Mouse (Mus musculus) NIH3T3 (cell line): ENCODE measurements at regions not wholly inside any gene's neighbourhood (a gene's known extent, or its start where the extent isn't known, plus 50 kb on each side); places are given as distances from the start of the nearest gene placed in this dataset.

ENCODE experiments used
- DNase-seq: peaks from one replicate; pipeline ENCODE4 v3.0.0-alpha.2; 2012; ENCODE audit warnings: low read depth

- no peak for DNase-seq
Observed at GRCm38 (mm10) chr13:40480830-40481229, 119.6 kb upstream of the Ofcc1 start.

- no peak for DNase-seq
Observed at GRCm38 (mm10) chr13:40472683-40473082, 111.4 kb upstream of the Ofcc1 start.

- DNase-seq: no peak
Observed at GRCm38 (mm10) chr13:40469162-40469561, 107.9 kb upstream of the Ofcc1 start.

DNA sequence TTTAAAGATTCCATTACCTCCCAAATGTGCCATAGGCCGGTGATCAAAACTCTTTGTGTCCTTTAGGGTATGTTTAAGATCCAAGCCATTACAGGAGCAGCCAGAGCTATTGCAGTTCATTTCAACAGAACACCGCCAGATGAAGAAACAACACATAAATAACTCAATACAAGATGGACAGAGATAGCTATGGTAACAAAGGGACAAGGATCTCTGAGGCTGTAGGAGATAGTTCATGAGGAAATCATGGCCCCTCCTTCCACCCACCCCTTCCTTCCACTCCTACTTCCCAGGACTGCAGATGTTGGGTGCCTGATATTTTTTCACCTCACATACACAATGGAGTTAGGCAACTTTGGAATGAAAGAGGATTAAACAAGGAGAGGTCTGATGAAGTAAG, 92.1 kb upstream of the Ofcc1 start:
- DNase-seq: no peak

DNA sequence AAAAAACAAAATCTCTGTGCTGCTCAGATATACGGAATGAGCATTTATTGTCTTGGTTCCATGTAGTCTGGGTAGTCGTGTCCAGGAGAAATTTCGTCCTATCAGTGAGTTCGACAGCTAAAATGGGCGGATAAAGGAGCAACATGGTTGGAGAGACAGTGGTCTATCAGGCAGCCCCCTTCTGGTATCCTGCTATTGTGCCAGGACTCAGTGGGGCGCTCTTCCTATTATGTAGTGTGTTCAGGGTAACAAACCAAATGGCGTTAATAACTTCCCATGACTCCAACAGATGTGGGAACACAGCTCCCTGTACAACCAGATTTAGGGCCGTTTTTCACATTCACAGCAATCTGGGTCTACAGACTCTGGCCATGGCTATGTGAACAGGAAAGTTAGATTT, 68.6 kb upstream of the Ofcc1 start:
- DNase-seq: no peak

- no peak for DNase-seq
Observed at GRCm38 (mm10) chr13:40423051-40423450, 61.8 kb upstream of the Ofcc1 start.

GRCm38 (mm10) chr13:40417856-40418255, 56.6 kb upstream of the Ofcc1 start:
- no peak for DNase-seq

- no peak for DNase-seq
Observed at GRCm38 (mm10) chr13:40413074-40413473, 51.8 kb upstream of the Ofcc1 start.
